Mouse (Mus musculus) bone marrow macrophage, adult 2 months (primary cell): Measurements from ENCODE around the gene Gm15737.

Source experiments
- CTCF ChIP-seq: IDR thresholded peaks from 2 replicates; pipeline ENCODE4 v1.5.1; 2012; ENCODE audit warnings: low read depth, mild to moderate bottlenecking, low read length, moderate library complexity
- POLR2A ChIP-seq: IDR thresholded peaks from 2 replicates; pipeline ENCODE4 v1.6.1; 2012; ENCODE audit warnings: mild to moderate bottlenecking, low read depth, low read length, borderline replicate concordance

DNA sequence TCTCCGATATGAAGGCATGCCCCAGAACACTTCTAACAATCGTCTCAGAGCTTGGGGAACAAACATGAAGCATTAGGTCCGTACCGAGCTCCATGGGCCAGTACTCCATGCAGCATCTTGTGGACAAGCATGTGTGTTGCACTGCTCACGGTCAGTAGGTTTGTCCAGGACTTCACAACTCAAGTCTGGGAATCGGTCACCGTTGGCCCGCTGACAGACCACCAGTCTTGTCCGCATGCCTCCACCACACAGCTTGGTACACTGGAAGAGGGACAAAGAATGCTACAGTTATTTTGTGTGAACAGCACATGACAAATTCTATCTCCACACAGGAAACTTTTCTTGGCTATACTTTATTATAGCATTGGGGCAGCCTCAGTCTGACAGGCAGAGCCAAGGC is 19.9 kb upstream of the Gm15737 start:
- TF ChIP-seq CTCF = no peak
- no peak for TF ChIP-seq POLR2A
